ENCODE assay signal across 13 mouse cellular contexts in the genomic region with DNA sequence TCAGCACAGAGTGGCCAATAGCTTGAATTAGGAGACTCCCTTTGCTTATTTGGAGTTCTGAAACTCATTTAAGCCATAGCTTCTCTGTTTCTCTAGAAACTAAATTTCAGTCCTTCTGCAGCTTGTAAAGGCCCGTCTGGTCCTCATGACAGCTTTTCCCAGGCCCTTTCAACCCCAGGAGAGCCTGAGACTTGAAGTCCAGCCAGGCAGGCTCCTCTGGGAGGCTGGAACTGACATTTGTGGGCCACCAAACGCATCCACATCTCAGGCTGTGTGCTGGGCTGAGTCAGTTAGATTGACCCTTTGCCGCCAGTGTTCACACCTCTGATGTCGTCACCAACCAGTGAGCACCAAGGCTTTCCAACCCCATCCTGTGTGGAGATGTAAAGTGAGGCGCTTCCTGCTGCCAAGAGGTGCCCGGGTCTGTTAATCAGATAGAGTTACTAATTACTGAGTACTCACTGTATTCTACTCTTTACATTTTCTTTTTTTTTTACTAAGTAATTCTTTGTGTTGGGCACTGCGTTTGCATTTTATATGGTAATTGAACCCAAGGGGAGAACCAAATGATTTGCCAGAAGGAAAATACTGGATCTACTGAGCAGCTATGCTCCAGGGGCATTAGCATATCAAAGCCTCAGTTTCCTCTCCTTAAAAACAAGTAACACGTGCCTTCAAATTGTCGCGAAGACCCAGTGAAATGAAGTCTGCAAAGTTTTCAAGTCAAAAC.
DNase-seq lines count a peak whose midpoint lies in the region; ATAC-seq and TF ChIP-seq lines count a peak whose summit lies in the region.
"Had no signal": no experiment of that assay in that cellular context is flagged by ENCODE, and none has a peak within 500 bp of the region (broad histone marks: within the 10 kb centered on the region; RNA-seq: fewer than 3 reads in every experiment).

No protein-coding gene starts in this region.

- TF ChIP-seq CTCF in forebrain, postnatal 0 days (IDR thresholded peaks at IDR 0.05; ENCODE audit: low read depth), result no peak

- H3K4me1 ChIP-seq in forebrain, postnatal 0 days (ENCODE audit: insufficient read depth), result no peaks in the 10 kb centered on the region; the same call in 1 of the 2 replicates
- peaks cover 8% of the 10 kb centered on the region; the same call in 1 of the 2 replicates for H3K4me1 ChIP-seq in limb, embryonic 10.5 days
- no peaks in the 10 kb centered on the region for H3K4me1 ChIP-seq in intestine, embryonic 16.5 days (ENCODE audit: control insufficient read depth, insufficient read depth, low read length)
- H3K4me1 ChIP-seq: liver, embryonic 12.5 days; megakaryocyte, embryonic 14.5 days had no signal

- H3K27me3 ChIP-seq in forebrain, postnatal 0 days (ENCODE audit: insufficient read depth, low read length), result no peaks in the 10 kb centered on the region
- H3K27me3 ChIP-seq in limb, embryonic 10.5 days (ENCODE audit: low read depth, poor library complexity, severe bottlenecking), result no peaks in the 10 kb centered on the region
- no peaks in the 10 kb centered on the region for H3K27me3 ChIP-seq in intestine, embryonic 16.5 days (replicated peaks; ENCODE audit: control insufficient read depth, insufficient read depth, low read length)
- H3K27me3 ChIP-seq: liver, embryonic 12.5 days; megakaryocyte, embryonic 14.5 days had no signal

- WGBS in forebrain, postnatal 0 days, result 18% methylated on average over 10 of the region's 10 CpGs
- 44% methylated on average over 10 of the region's 10 CpGs for WGBS in limb, embryonic 10.5 days
- 62% methylated on average over 10 of the region's 10 CpGs for WGBS in intestine, embryonic 16.5 days

- ATAC-seq in forebrain, postnatal 0 days, result peak; percentile 18; the same call in 1 of the 2 replicates
- no peak for ATAC-seq in intestine, embryonic 16.5 days
- ATAC-seq: liver, embryonic 12.5 days had no signal

- no peak overlapping the region for H3K4me2 ChIP-seq in forebrain, postnatal 0 days (ENCODE audit: low read depth)
- H3K4me2 ChIP-seq in intestine, embryonic 16.5 days (ENCODE audit: low read depth, low read length), result no peak overlapping the region
- H3K4me2 ChIP-seq: liver, embryonic 12.5 days had no signal

- no peaks in the 10 kb centered on the region for H3K9me3 ChIP-seq in forebrain, postnatal 0 days (ENCODE audit: low read length)
- no peaks in the 10 kb centered on the region for H3K9me3 ChIP-seq in limb, embryonic 10.5 days (replicated peaks)
- H3K9me3 ChIP-seq in intestine, embryonic 16.5 days (ENCODE audit: control insufficient read depth, low read length), result no peaks in the 10 kb centered on the region
- H3K9me3 ChIP-seq: liver, embryonic 12.5 days had no signal

- no peak overlapping the region for H3K27ac ChIP-seq in forebrain, postnatal 0 days (ENCODE audit: low read depth, low read length)
- peak overlapping the region; percentile 15; the same call in 1 of the 2 replicates for H3K27ac ChIP-seq in limb, embryonic 10.5 days
- H3K27ac ChIP-seq in intestine, embryonic 16.5 days (ENCODE audit: low read length), result no peak overlapping the region
- H3K27ac ChIP-seq: liver, embryonic 12.5 days had no signal

- H3K36me3 ChIP-seq in forebrain, postnatal 0 days (ENCODE audit: insufficient read depth), result no peaks in the 10 kb centered on the region
- no peaks in the 10 kb centered on the region for H3K36me3 ChIP-seq in limb, embryonic 10.5 days
- no peaks in the 10 kb centered on the region for H3K36me3 ChIP-seq in intestine, embryonic 16.5 days (ENCODE audit: control insufficient read depth, insufficient read depth, low read length)
- H3K36me3 ChIP-seq: liver, embryonic 12.5 days had no signal

- DNase-seq in ES-CJ7 (ENCODE audit: low read depth, low spot score), result peak; percentile 46
- DNase-seq in R1 (ENCODE audit: low read depth, low spot score), result peak; percentile 49
- no peak for DNase-seq in forebrain, postnatal 0 days
- DNase-seq in limb, embryonic 10.5 days (ENCODE audit: low spot score), result no peak
- DNase-seq in spleen, postnatal 14 days (ENCODE audit: low spot score in 2 of 2), result no peak
- DNase-seq in yolk sac, embryonic 10.5 days (ENCODE audit: low spot score), result no peak
- DNase-seq: adrenal gland, postnatal 36 days; cerebellum, postnatal 14 days; spleen, adult 18-20 months; thymus, postnatal 4 days had no signal

- H3K4me3 ChIP-seq in forebrain, postnatal 0 days (ENCODE audit: low read depth, low read length), result no peak overlapping the region
- no peak overlapping the region for H3K4me3 ChIP-seq in limb, embryonic 10.5 days
- H3K4me3 ChIP-seq in intestine, embryonic 16.5 days (ENCODE audit: low read length), result no peak overlapping the region
- H3K4me3 ChIP-seq: liver, embryonic 12.5 days; megakaryocyte, embryonic 14.5 days had no signal

- H3K9ac ChIP-seq in forebrain, postnatal 0 days, result no peak overlapping the region
- no peak overlapping the region for H3K9ac ChIP-seq in intestine, embryonic 16.5 days (ENCODE audit: low read depth, low read length)
- H3K9ac ChIP-seq: liver, embryonic 12.5 days had no signal

Comparison
In these comparisons a context has a peak if more than half of its experiments do, and no peak if none do; other contexts are left out.
1. DNase-seq: peak in ES-CJ7 (single experiment) and R1 (single experiment); none in forebrain, postnatal 0 days (single experiment), limb, embryonic 10.5 days (single experiment), spleen, postnatal 14 days (0 of 2) and yolk sac, embryonic 10.5 days (single experiment).